Mouse (Mus musculus): ENCODE results near the gene Gm10642. TPM values are rescaled to one million over a fixed set of nuclear protein-coding genes. Genes with fewer than 3 reads are reported as not detected.

Gene Gm10642
- total RNA-seq, 2 experiments from 2014 or later: 0.21 TPM; not detected in 1

- no peak for DNase-seq
Measured at GRCm38 (mm10) chr9:70673656-70674055, 17.6 kb downstream of the Gm10642 start.

- DNase-seq: no peak
Measured at GRCm38 (mm10) chr9:70675117-70675516, 19.1 kb downstream of the Gm10642 start.

- DNase-seq: no peak
Measured at GRCm38 (mm10) chr9:70675961-70676360, 19.9 kb downstream of the Gm10642 start.

GRCm38 (mm10) chr9:70678682-70679131 lies 22.7 kb downstream of the Gm10642 start, which contains the start of gene Adam10:
Adam10 (plus strand) TSS chr9:70678997.
- peak; percentile 100 for DNase-seq

GRCm38 (mm10) chr9:70679132-70680091 lies 23.4 kb downstream of the Gm10642 start:
- DNase-seq: peak; percentile 55

- DNase-seq: no peak
Measured at GRCm38 (mm10) chr9:70682202-70682601, 26.2 kb downstream of the Gm10642 start.

GRCm38 (mm10) chr9:70688301-70688968 lies 32.4 kb downstream of the Gm10642 start:
- no peak for DNase-seq

- no peak for DNase-seq
Measured at GRCm38 (mm10) chr9:70689926-70690325, 33.9 kb downstream of the Gm10642 start.

GRCm38 (mm10) chr9:70690579-70690978 lies 34.5 kb downstream of the Gm10642 start:
- no peak for DNase-seq

GRCm38 (mm10) chr9:70691772-70692693 lies 36.0 kb downstream of the Gm10642 start:
- DNase-seq: no peak

GRCm38 (mm10) chr9:70695723-70696122 lies 39.7 kb downstream of the Gm10642 start:
- no peak for DNase-seq

- DNase-seq: no peak
Measured at GRCm38 (mm10) chr9:70698090-70698489, 42.0 kb downstream of the Gm10642 start.

- DNase-seq: no peak
Measured at GRCm38 (mm10) chr9:70703597-70704203, 47.6 kb downstream of the Gm10642 start.

GRCm38 (mm10) chr9:70706444-70706843 lies 50.4 kb downstream of the Gm10642 start:
- no peak for DNase-seq

Other genes starting within 250 kb of the Gm10642 start
- gene Ccnb2, start 234.7 kb upstream of the Gm10642 start, total RNA-seq (2021): under 1 TPM; 0.69 to 0.86 TPM
- 10 to 100 TPM; 12.0 to 12.2 TPM for gene Rnf111, start 152.5 kb upstream of the Gm10642 start, total RNA-seq (2021)
- gene Sltm, start 113.5 kb upstream of the Gm10642 start, total RNA-seq (2021): 10 to 100 TPM; 13.7 to 14.8 TPM
- gene Mindy2, start 923 bp downstream of the Gm10642 start, total RNA-seq (2021): 10 to 100 TPM; 14.8 to 15.2 TPM
- 10 to 100 TPM; 16.2 to 19.2 TPM for gene Adam10, start 22.7 kb downstream of the Gm10642 start, total RNA-seq (2021)